Mouse (Mus musculus) telencephalon, adult 2 months (tissue): ENCODE measurements at regions not wholly inside any gene's neighbourhood (a gene's known extent, or its start where the extent isn't known, plus 50 kb on each side); places are given as distances from the start of the nearest gene placed in this dataset.

Experiments
- DNase-seq: peaks from one replicate; pipeline ENCODE4 v3.0.0-alpha.2; 2011; ENCODE audit warnings: low read depth, low spot score

GRCm38 (mm10) chr2:134214748-134215328, 339.3 kb downstream of the Hao1 start:
- no peak for DNase-seq

- no peak for DNase-seq
Measured at GRCm38 (mm10) chr2:134203252-134203651, 350.9 kb downstream of the Hao1 start.

GRCm38 (mm10) chr2:134195961-134196360, 358.2 kb downstream of the Hao1 start:
- peak; percentile 38 for DNase-seq

- no peak for DNase-seq
Measured at GRCm38 (mm10) chr2:134189435-134190063, 364.6 kb downstream of the Hao1 start.
